Comparison of ENCODE assay signal across 12 mouse cellular contexts in the genomic region with DNA sequence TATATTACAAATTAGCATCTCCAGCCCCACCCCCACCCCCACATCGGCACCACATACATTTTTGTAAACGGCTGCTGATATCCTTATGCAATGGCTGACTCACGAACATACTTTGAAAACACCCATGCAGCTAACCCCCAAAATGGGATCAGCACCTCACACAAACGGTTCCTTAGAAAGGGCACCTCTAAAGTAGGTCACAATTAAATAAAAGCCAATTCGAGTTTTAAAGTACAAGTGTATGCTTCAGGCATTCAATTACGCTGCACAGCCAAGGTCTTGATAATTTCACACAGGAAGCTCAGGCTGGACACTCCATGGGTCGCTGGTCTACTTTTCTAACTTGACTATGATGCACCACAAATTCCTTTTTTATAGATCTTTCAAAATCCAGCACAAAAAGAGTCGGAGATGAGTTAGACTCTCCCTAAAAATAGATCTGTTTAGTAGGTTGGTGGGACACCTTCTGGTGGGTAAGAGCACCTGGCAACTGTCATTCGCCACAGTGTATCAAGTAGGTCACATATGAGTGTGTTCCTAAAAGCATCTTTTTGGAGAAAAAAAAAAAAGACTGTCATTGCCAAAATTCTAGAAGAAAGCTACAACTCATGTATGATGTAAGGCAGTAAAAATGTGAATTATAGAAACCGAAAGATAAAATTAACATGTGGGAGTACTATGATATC.
"Had no signal": no experiment of that assay in that cellular context is flagged by ENCODE, and none has a peak within 500 bp of the region (broad histone marks: within the 10 kb centered on the region; RNA-seq: fewer than 3 reads in every experiment).

No protein-coding gene starts in this region.

- H3K4me3 ChIP-seq: limb, embryonic 12.5 days; liver, embryonic 13.5 days; lung, embryonic 15.5 days; midbrain, embryonic 12.5 days had no signal

- H3K27ac ChIP-seq: limb, embryonic 12.5 days; liver, embryonic 13.5 days; lung, embryonic 15.5 days; midbrain, embryonic 12.5 days; stomach, postnatal 0 days had no signal

- H3K27me3 ChIP-seq: limb, embryonic 12.5 days; liver, embryonic 13.5 days; lung, embryonic 15.5 days; midbrain, embryonic 12.5 days had no signal

- ATAC-seq: liver, postnatal 0 days had no signal

- H3K4me1 ChIP-seq: limb, embryonic 12.5 days; lung, embryonic 15.5 days had no signal

- H3K9ac ChIP-seq: limb, embryonic 12.5 days; liver, embryonic 13.5 days; liver, postnatal 0 days; lung, embryonic 15.5 days; midbrain, embryonic 12.5 days had no signal

- DNase-seq: kidney, adult 8-10 months; kidney, postnatal 25 days; liver; liver, embryonic 13.5 days; liver, postnatal 0 days; lung, postnatal 14 days; right cerebral cortex, adult 18-20 months; right cerebral cortex, postnatal 25 days had no signal

- H3K9me3 ChIP-seq: limb, embryonic 12.5 days; liver, embryonic 13.5 days; lung, embryonic 15.5 days; midbrain, embryonic 12.5 days had no signal

- H3K36me3 ChIP-seq: limb, embryonic 12.5 days; liver, embryonic 13.5 days; lung, embryonic 15.5 days; midbrain, embryonic 12.5 days had no signal

- H3K4me2 ChIP-seq: limb, embryonic 12.5 days; liver, embryonic 13.5 days; lung, embryonic 15.5 days; midbrain, embryonic 12.5 days had no signal
